Mouse (Mus musculus): ENCODE data around the gene Plekha5.

GRCm38 (mm10) chr6:140645931-140646330 lies 222.1 kb downstream of the Plekha5 start:
- no peak for TF ChIP-seq POLR2A (IDR thresholded peaks at IDR 0.05; ENCODE audit: control insufficient read depth, low read depth, low read length)
- TF ChIP-seq CTCF (IDR thresholded peaks at IDR 0.05; ENCODE audit: control insufficient read depth, insufficient read depth, insufficient replicate concordance, low read depth, low read length), result no peak

Measured in testis, adult 2 months (tissue).